Mouse (Mus musculus) cerebellum, postnatal 4 days (tissue): ENCODE measurements around the gene Tmtc1.
A peak's percentile ranks its signal among the peaks of the same experiment; 100 is the strongest.

Source experiments
- DNase-seq, 2 experiments: peaks; one replicate each; pipeline ENCODE4 v3.0.0; 2022; ENCODE audit warnings: low spot score in 2 of 2, mixed read lengths in 1 of 2

Tmtc1 gene

DNA sequence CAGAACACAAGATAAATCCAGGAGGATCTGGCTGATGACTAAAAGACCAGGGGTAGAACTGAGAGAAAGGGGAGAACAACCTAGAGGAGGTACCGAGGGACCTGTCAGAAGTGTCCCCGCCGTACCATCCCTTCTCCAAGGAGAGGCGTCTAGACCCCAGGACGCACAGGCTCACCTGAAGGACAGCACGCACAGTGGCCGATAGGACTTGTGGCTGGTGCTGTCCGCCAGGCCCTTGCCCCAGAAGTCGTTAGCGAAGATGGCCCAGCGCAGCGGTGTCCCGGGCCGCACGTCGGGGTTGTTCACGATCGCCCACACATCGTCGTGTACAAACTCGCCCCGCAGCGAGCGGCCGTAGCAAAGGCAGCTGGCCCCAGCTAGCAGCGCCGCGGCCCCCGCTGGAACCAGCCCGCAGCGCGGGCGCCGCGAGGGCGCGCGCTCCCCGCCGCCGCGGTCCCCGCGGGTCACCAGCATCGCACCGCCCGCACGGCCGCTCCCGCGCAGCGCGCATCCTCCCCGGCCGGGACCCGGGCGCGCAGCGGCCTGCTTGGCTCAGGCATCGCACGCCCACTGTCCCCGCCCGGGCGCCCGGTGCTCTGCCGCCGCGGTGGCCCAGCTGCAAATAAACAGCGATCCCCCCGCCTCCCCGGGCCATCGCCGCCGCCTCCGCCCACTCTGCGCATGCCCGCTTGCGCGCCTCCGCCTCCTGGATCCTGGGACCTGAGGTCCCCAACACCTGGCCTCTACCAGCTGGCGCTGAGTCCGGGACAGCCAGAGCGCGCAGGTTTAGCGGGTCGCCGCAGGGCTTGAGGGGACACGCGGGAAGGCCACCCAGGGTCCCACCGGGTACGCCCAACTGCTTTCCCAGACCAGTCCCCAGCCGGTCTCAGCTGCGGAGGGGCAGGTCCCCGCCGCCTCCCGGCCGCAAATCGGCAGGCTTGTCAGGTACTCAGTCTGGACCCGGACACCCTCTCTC lies at the start of gene Tmtc1:
Gene Tmtc1, minus strand, starts transcription at position 664 of the 976 bp plus-strand sequence.
- DNase-seq: peak; percentile 50 to 62

DNA sequence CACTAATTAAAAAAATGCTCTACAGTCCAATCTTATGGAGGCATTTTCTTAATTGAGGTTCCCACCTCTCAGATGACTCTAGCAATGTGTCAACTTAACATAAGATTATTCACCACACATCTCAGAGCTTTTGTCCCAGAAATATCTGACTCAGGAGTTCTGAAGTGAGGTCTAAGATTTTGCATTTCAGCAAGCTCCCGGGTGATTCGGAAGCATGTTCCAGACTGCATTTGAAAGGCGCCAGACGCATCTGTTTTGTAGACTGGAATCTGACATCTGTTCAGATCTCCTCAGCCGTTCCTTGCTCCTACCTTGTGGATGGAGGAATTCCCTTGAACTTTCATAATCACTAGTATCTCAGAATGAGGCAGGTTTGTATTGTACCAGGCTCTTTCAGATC lies 47.7 kb upstream of the Tmtc1 start:
- no peak for DNase-seq

DNA sequence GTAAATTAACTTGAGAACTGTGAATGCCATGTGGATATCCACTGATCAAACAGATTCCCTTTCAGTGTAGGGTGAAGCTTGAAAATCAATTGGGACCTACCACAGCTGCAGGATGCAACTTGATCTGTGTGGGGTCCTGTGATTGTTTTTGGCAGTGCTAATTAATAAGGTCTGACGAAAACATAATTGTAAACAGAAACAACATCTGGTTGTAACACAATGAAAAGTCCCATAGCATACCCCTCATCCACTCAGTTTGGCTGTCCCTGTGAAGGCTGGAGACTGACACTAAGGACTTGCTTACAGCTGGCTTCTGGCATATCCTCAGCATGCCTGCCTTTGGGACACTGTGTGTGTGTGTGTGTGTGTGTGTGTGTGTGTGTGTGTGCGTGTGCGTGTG lies 42.6 kb upstream of the Tmtc1 start:
- DNase-seq: no peak

DNA sequence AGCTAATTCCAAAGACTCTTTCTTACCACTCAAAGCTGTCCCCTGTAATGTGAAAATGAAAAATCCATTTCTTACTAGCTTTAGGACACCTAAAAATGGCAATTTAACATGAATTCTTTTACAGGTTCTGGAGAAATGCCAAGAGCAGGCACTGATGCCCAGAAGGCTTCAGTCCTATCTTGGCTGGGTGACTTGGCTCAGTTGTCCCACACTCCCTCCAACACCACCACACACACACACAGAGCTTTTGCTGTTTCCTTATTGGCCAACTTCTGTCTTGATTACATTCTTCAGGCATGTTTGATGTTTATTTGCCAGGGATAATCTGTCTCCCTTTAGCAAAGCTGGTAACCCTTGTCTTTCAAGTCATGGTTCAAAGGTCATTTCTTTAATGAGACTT lies 37.7 kb upstream of the Tmtc1 start:
- no peak for DNase-seq

DNA sequence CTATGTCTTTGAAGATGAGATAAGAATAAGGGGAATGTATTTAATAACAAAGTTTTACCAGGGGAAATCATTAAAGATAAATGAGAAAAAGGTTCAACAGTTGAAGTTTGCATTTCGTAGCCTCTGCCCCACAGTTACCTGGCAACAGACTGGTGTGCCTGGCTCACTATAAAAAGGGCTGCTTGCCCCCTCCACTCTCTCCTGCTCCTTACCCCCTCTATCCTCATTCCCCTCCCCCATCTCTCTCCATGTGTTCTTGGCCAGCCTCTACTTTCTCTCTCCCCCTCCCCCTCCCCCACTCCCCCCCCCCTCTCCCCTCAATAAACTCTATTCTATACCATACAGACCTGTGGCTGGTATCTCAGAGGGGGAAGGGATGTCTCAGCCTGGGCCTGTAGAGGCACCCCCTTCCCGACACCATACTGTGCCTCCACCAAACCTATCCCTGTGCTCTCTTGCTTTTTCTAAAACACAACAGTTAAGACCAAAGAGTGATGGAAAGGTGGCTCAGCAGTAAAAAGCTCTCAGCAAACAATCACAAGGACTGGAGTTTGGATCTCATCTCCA lies 35.6 kb upstream of the Tmtc1 start:
- no peak for DNase-seq

DNA sequence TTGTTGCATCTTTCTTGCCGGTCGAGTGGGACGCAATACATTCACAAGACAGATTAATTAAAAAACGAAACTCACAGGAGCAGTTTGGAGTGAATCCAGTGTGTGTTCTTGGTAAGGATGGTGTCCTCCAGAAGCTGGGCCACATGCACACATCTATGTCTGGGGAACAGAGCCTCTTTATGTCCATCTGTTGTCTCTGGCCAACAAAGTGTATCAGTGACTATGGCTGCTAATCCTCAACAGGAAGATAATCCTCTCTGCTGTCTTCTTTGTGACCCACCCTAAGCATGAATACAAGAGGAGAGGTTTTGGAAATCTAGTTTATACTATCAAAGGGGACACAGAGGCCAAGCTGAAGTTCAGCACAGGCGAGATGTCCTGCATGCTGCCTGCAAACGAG lies 34.2 kb upstream of the Tmtc1 start:
- DNase-seq: no peak

DNA sequence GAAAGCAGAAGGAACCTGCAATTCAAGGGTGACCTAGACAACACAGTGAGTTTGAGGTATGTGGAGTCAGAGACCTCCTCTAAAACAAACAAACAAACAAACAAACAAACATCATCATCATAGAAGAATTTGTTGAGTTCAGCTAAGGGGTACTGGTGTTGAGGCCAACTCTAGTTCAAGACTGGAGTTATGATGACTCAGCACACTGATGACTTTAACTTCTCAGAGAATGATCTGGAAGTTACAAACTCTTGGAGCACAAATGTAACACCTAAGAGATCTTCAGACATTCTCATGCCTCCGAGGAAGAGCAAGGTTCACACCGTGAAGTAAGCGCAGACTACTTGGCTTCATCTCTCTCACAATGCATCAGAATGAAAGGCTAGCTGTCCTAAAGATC lies 28.1 kb upstream of the Tmtc1 start:
- DNase-seq: no peak

DNA sequence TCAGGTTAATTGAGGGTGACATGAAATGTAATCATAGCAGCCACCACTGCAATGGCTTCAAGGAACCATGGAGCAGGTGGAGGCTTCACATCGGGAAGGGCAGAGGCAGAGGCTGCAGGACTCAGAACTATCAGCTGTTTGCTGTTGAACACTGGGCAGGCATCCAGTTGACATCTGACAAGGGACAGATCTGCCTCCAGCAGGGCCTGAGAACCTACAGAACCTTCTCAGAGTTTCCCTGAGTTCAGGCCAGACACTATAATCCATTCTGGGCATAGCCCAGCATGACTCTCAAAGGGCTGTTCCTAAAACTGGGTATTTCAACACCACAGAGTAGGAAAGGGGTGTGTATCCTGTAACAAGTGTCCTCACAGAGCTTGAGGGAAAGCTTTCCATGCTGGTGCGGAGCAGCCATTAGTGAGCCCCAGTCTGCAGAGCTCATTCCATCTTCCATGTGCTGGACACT lies 23.8 kb upstream of the Tmtc1 start:
- DNase-seq: no peak

DNA sequence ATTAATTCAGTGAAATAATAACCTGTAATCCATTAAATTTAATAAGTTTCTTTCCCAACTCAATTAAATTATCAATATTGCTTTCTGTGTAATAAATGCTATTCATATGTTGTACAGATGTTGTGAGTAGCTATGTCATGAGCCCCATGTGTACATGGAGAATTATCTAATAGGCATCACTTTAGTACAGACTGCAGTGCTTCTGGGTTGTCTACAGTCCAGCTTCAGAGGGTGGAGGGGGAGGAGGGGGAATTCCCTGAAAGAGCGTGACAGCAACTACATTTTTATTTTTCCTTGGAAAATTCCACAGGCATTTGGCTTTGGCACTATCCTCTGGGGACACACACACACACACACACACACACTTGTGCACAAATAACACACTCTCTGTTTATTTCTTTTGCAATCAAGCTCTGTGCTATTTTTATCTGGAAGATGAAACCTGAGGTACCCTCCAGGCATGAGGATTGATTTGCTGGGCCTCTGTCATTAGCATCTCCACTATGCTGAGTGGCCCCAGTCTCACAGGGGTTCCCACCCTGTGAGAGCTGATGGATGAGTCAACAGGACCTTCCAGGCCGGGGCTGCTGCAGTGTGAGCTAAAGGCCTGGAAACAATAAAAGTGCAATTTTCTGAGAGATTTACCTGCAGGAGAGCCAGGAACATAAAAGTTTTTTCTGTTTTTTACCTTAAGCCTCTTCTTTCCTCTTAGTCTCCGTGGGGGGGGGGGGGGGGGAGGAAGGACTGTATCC lies 23.2 kb upstream of the Tmtc1 start:
- DNase-seq: no peak

DNA sequence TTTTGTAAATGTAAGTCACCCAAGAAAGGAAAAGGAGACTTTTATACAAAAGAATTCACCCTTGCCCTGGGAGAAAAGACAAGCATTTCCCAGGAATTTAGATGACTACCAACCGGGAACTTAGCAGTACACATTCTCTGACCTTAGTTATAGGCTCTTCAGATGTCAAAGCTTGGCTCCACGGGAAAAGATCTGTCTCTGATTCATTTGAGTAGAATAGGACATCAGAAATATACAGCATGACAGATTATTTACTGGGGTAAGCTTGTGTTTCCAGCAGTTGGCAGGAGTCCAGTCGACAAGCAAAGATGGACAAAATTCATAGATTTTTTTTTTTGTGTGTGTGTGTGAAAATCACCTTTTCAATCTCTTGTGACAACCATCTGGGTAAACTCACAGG lies 15.4 kb upstream of the Tmtc1 start:
- no peak for DNase-seq

DNA sequence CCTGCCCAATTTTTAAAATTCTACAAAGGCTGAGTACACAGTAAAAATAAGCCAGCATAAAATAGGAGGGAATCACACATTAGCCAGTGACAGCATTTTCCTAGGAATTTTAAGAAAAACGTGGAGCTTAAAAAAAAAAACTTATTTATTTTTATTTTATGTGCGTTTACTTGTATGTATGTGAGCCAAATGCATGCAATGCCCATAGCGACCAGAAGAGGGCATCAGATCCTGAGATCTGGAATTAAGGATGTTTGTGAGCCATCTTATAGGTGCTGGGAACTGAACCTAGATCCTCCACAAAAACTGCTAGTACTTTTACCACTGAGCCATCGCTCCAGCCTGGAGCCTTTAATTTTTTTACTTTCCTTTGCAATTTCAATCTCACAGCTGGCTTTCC lies 11.3 kb upstream of the Tmtc1 start:
- no peak for DNase-seq

DNA sequence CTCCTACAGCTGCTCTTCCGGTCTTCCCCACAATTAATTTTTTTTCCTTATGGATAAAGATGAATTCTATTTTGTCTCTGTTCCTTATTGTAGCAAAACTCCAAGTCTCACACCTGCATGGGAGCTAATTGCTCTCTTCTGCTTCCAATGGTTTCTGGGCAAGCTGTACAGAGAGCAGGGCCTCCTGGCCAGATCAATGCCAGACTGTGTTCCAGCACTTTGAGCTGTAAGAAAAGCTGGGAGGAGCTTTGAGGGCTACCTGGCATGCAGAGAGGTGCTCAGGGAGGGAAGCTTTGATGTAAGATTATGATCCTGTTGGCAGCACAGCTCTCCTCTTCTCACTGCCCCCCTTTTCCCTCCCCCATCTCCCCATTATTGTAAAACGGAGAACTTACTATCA lies 10.6 kb upstream of the Tmtc1 start:
- DNase-seq: no peak

DNA sequence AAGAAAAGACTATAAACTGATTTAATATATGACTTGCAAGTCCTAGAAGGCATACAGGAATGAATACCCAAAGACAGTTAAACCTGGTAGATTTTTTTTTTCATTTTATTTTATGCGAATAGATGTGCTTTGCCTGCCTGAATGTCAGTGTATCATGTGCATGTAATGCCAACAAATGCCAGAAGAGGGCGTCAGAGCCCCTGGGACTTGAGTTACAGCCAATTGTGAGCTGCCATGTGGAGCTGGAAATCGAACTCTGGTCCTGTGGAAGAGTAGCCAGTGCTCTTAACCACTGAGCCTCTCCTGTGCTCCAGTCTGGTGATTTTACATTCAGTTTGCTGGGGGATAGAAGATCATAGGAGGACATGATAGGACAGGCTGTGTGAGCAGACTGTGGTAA lies 4.0 kb upstream of the Tmtc1 start:
- DNase-seq: no peak

DNA sequence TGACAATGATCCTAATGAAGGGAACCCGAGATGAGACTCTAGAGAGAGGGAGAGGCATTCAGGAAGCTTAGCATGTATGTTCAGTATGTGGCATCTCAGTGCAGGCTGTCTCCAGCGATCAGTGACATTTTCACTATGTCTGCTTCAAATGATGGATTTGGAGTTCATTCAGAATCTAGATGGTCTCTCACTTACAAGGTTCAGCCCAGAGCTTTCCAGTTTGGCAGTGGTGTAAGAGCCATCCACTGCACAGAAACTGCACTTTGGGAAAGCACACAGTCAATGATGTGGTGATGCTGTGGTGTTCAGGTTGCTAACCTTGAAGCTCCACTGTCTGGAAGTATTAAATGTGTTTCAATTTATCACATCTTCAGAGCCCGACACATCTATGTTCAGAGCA lies 1.9 kb upstream of the Tmtc1 start:
- DNase-seq: no peak

DNA sequence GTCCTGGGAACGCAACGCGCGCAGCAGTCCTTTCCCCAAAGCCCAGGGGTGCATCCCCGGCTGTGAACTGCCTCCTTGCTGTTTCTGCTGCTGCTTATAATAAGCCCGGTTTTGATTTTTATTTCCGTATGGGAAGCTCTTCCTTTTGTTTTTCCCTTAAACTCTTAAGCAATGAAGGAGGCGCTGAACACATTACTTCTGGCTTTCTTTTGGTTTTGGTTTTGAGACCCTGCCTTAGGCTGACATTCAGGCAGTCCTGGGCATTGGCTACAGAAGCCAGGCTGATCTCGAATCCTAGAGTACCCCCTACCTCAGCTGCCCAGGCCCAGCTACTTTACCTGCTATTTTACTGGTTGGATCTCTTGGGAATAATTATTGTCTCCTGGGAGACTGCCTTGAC lies 607 bp upstream of the Tmtc1 start:
- no peak for DNase-seq

DNA sequence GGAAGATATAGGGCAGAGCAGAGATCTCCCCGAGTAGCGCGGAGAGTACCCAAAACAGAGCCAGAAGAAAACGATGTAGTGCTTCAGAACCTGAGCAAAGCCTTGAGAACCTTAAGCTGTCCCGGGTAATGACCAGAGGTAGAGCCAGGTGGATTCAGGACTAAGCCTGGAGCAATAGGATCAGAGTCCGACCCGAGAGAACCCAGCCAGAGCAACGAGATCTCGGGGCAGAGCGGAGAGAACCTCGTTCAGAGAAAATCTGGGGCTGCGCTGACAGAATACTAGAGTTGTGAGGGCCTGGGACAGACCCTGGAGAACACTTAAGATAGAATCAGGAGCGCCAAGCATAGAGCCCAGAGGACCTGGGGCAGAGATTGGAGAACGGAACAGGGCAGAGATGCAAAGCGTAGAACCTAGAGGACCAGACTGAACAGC lies 881 bp downstream of the Tmtc1 start:
- DNase-seq: no peak

DNA sequence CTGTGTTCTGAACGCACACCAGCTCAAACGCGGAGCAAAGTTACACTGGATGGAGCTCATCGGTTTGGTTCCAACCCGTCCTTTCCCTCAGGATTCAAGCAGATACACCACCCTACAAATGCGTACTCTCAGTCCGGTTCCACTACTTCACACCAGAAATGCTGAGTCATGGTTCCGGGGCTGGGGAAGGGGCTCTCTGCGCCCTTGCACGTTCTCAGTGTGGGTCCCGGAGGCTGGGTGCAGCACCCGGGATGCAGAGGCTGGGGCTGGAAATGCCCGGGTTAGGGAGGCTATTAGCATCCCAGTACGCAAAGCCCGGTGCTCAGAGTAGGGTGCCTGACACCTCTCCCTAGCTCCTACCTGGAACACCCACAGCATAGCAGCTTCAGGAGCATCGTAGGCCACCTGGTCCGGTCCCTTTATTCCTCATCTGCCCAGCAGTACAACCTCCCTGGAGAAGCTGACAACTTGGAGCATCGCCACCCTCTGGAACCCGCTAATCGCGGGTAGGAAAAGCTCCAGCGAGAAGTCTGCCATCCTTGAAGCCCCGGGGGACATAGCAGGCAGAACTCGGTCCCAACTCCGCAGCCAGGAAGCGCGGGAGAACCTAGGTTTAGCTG lies 1.4 kb downstream of the Tmtc1 start:
- DNase-seq: no peak

DNA sequence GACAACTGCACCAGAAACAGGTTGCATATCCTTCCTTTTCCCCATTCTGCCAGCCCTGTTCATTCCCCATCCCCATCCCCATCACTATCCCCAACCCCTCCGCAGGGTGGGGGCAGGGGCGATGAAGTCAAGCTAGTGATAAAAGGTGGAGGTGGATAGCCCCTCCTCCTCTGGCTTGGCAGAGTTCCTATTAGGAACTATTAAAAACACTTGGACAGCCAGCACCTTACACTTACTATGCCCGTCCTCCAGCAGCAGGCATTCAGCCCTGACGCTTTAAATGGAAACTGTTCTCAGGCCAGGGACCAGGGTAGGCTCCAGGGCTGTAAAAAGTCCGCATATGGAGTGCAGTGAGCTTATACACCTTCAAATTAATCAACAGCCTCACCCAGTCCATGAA lies 2.3 kb downstream of the Tmtc1 start:
- no peak for DNase-seq

DNA sequence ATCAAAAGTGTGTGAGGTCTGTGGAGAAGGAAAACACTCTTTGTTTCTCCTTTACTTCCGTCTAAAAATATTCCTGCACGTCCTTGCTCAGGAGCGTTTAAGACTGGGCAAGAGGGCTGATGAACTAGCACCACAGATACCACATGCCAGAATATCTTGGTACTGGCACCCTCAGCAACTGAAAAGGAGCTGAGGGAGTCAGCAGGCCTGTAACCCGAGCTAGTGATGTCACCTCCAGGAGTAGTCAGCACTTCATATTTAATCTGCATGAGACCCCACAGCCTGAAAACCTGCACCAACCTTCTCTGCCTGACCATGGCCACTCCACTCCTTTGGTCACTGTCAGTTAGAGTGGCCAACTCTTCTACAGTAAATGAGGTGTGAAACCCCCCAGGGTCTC lies 5.1 kb downstream of the Tmtc1 start:
- no peak for DNase-seq

DNA sequence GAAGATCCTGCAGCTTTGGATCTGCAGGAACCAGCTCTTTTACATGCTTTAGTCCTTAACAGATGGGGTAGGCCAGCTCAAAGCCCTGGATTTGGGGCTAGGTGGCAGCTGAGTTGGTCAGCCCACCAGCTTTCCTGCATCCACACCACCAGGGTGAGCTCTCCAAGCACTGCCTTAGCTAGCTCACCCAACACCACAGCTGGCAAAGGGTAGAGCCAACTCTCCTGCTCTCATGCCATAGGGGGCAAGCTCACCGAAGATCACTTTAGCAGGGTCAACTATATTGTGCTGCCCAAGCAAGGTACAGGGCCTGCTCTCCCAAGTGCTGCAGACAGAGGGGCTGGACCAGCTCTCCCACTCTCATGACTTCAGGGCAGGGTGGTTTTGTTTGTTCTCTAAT lies 6.6 kb downstream of the Tmtc1 start:
- DNase-seq: no peak

DNA sequence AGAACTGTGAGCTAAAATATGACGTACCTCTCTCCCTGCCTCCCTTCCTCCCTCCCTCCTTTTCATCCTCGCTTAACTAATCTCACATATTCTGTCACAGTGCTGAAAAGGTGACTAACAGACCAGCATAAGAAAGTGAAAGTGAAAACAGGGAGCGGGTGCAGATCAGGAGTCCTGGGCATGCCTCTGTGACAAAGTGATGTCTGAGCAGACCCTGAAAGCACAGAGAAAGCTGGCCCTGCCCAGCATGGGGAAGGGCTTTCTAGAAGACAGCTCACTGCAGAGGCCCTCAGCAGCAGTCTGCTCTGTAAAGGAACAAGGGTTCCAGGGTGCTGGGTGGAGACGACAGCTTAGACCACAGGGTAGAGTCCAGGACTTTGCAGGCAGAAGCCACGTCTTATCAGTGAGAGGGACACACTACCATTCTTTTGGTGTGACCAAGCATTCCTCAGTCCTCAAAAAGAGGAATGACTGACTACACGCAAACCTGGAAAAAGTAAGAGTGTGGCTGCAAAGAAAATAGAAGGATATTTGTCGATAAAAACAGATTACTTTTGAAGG lies 7.7 kb downstream of the Tmtc1 start:
- no peak for DNase-seq

DNA sequence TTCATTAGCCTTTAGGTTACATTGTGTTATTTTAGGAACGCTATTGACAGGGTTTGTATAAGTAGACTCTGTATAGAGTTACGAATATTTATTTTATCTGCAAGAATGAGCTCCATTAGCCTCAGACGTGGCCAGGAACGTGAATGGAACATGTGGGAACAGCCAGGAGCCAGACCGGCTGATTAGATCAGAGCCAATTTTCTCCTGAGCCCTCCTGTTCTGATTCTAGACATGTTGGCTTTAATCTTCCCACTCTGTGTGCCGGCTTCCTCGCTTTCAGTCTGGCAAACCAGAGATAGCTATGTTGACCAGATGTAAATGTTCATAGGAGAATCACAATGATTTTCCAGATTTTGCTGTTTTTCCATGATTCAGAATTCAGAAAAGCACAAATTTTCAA lies 22.6 kb downstream of the Tmtc1 start:
- no peak for DNase-seq
